Mouse (Mus musculus): ENCODE data around the gene Gpd1. TPM values are rescaled to one million over a fixed set of nuclear protein-coding genes. Genes with fewer than 3 reads are reported as not detected.
"Not testable (repeated sequence)": the region's sequence is repeated elsewhere in the genome, so short reads cannot be mapped to it uniquely, and the experiment has no call there.

Gpd1 gene
- polyA plus RNA-seq, 1 experiment from 2014 or later: 0.74 TPM

DNA sequence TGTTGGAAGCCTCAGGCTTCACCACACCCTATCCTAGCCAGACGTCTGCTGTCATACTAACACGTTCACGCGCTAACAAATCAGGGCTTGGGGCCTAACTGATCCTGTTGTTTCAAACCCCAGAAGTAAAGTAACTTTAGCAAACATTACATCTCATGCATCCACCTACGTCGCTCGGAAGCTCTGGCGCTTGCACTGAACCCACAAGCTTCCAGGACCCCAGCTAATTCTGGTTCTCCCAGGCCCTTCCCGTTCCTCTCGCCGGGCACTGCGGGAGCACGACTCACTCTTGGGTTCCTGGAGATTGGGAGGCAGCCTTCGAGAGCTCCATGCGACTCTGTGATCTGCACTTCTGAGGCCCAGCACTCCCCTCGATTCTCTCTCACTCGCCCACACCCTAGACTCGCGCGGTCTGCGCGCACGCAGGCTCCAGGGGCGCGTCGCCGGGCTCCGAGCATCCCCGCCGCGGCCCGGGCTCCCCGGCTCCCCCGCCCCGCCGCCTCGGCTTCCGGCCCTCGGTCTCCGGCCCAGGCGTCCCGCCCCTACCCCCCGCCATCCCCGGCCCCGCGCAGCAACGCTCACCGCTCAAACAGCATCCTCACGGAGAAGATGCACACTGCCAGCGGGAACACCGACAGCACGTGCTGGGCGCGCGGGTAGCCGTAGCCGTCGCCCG, 54.4 kb downstream of the Gpd1 start:
- DNase-seq (ENCODE audit: low spot score): peak; percentile 78
- peak overlapping the region; percentile 94 for H3K4me3 ChIP-seq
- no peaks in the 10 kb centered on the region for H3K36me3 ChIP-seq
- H3K27ac ChIP-seq: peak overlapping the region; percentile 92
- H3K4me1 ChIP-seq: peaks cover 21% of the 10 kb centered on the region
- H3K9me3 ChIP-seq: no peaks in the 10 kb centered on the region
- WGBS: under 1% methylated on average over 59 of the region's 59 CpGs
- H3K27me3 ChIP-seq (ENCODE audit: insufficient read depth, poor library complexity, severe bottlenecking): no peaks in the 10 kb centered on the region

DNA sequence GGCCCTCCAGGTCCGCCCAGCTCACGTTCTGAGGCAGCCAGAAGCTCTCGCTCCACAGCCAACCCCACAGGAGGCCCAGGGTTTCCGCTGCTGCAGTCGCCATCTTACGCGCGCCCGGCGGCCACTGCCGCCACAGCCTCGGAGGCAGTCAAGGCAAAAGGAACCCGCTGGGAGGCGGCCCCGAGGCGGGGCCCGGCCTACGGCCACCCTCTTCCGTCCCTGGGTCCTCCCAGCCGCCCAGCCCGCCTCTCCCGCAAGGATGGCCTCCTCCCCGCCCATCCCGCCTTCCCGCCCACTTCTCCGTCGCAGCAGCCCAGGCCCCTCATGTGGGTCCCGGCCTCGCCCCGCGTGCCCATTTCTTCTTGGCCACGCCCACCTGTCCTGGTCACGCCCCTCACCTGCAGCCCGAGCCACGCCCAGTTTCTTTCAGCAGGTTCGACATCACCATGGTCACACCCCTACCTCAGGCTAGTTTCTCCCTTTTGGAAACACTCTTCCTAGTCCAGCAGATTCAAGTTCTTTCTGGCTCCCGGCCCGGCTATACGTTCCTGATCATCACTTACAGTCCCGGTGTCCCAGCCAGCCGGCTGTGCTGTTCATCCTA, 55.1 kb downstream of the Gpd1 start:
- no peaks in the 10 kb centered on the region for H3K9me3 ChIP-seq
- under 1% methylated on average over 37 of the region's 41 CpGs for WGBS
- peak; percentile 96 for DNase-seq (ENCODE audit: low spot score)
- H3K27ac ChIP-seq: peak overlapping the region; percentile 92
- H3K4me1 ChIP-seq: peaks cover 21% of the 10 kb centered on the region
- no peaks in the 10 kb centered on the region for H3K36me3 ChIP-seq
- no peaks in the 10 kb centered on the region for H3K27me3 ChIP-seq (ENCODE audit: insufficient read depth, poor library complexity, severe bottlenecking)
- H3K4me3 ChIP-seq: peak overlapping the region; percentile 94

DNA sequence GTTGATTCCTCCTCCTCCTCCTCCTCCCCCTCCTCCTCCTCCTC, 55.4 kb downstream of the Gpd1 start, which contains the start of gene Cers5:
TSS of gene Cers5 (minus strand) at position 5 of the 44 bp plus-strand sequence.
- Histone ChIP-seq H3K4me1 (peaks cover 21% of the 10 kb centered on the region), H3K27ac (peak within 1 kb of the TSS; percentile 92), H3K4me3 (peak within 1 kb of the TSS; percentile 94)
- not testable (repeated sequence) for DNase-seq (ENCODE audit: low spot score); H3K9me3 ChIP-seq; H3K36me3 ChIP-seq; H3K27me3 ChIP-seq (ENCODE audit: insufficient read depth, poor library complexity, severe bottlenecking)

DNA sequence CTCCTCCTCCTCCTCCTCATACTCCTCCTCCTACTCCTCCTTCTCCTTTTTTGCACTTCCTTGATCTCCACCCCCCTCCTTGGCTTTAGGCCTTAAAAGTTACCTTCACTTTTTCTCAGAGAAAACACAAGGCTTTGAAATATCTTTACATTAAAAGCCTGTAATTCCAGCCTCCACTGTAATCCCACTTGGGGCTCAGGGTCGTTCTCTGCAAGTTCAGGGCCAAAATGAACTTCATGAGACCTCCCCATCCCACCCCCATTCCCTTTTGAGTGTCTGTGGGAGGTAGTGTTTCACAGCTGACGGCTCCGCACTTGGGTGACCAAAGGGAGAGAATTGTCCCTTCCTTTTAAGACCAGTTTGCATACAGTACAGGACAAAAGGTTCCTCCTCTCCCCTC, 55.6 kb downstream of the Gpd1 start:
- Histone ChIP-seq H3K27me3 (ENCODE audit: insufficient read depth, poor library complexity, severe bottlenecking) (no peaks in the 10 kb centered on the region), H3K27ac (peak overlapping the region; percentile 92; the same call in 1 of the 2 replicates), H3K9me3 (no peaks in the 10 kb centered on the region), H3K4me1 (peaks cover 21% of the 10 kb centered on the region), H3K4me3 (peak overlapping the region; percentile 94), H3K36me3 (no peaks in the 10 kb centered on the region; the same call in 1 of the 2 replicates)
- 44% methylated on average over 3 of the region's 3 CpGs for WGBS
- DNase-seq (ENCODE audit: low spot score): no peak

Other genes starting within 250 kb of the Gpd1 start
- 11.8 and 13.7 TPM in 2 replicates for gene Bcdin3d, start 242.8 kb upstream of the Gpd1 start, polyA plus RNA-seq (2016; fragmentation: Nextera tagmentation; extraction: Ambion mirVana)
- gene Faim2, start 189.3 kb upstream of the Gpd1 start, polyA plus RNA-seq (2016; fragmentation: Nextera tagmentation; extraction: Ambion mirVana): 0.59 and 0.68 TPM in 2 replicates
- 0.15 TPM in 1 of 2 replicates, not detected in the other for gene Aqp2, start 138.5 kb upstream of the Gpd1 start, polyA plus RNA-seq (2016; fragmentation: Nextera tagmentation; extraction: Ambion mirVana)
- 3.5 and 5.3 TPM in 2 replicates for gene Aqp5, start 126.7 kb upstream of the Gpd1 start, polyA plus RNA-seq (2016; fragmentation: Nextera tagmentation; extraction: Ambion mirVana)
- 0.06 TPM in 1 of 2 replicates, not detected in the other for gene Aqp6, start 116.1 kb upstream of the Gpd1 start, polyA plus RNA-seq (2016; fragmentation: Nextera tagmentation; extraction: Ambion mirVana)
- 138 TPM in 2 replicates for gene Racgap1, start 65.9 kb upstream of the Gpd1 start, polyA plus RNA-seq (2016; fragmentation: Nextera tagmentation; extraction: Ambion mirVana)
- 3.2 and 5.2 TPM in 2 replicates for gene Asic1, start 47.1 kb upstream of the Gpd1 start, polyA plus RNA-seq (2016; fragmentation: Nextera tagmentation; extraction: Ambion mirVana)
- gene Smarcd1, start 15.4 kb upstream of the Gpd1 start, polyA plus RNA-seq (2016; fragmentation: Nextera tagmentation; extraction: Ambion mirVana): 31.1 and 45.5 TPM in 2 replicates
- not detected in 2 replicates for gene Gm17349, start 12.0 kb upstream of the Gpd1 start, polyA plus RNA-seq (2016; fragmentation: Nextera tagmentation; extraction: Ambion mirVana)
- 164 and 187 TPM in 2 replicates for gene Cox14, start 8.1 kb downstream of the Gpd1 start, polyA plus RNA-seq (2016; fragmentation: Nextera tagmentation; extraction: Ambion mirVana)
- 56.5 and 60.3 TPM in 2 replicates for gene Cers5, start 55.4 kb downstream of the Gpd1 start, polyA plus RNA-seq (2016; fragmentation: Nextera tagmentation; extraction: Ambion mirVana)
- gene Lima1, start 157.9 kb downstream of the Gpd1 start, polyA plus RNA-seq (2016; fragmentation: Nextera tagmentation; extraction: Ambion mirVana): 25.9 and 29.4 TPM in 2 replicates
- 0.05 TPM in 1 of 2 replicates, not detected in the other for gene Fam186a, start 249.5 kb downstream of the Gpd1 start, polyA plus RNA-seq (2016; fragmentation: Nextera tagmentation; extraction: Ambion mirVana)